Mouse (Mus musculus): ENCODE data around the gene Fhl3.

Gene Fhl3

DNA sequence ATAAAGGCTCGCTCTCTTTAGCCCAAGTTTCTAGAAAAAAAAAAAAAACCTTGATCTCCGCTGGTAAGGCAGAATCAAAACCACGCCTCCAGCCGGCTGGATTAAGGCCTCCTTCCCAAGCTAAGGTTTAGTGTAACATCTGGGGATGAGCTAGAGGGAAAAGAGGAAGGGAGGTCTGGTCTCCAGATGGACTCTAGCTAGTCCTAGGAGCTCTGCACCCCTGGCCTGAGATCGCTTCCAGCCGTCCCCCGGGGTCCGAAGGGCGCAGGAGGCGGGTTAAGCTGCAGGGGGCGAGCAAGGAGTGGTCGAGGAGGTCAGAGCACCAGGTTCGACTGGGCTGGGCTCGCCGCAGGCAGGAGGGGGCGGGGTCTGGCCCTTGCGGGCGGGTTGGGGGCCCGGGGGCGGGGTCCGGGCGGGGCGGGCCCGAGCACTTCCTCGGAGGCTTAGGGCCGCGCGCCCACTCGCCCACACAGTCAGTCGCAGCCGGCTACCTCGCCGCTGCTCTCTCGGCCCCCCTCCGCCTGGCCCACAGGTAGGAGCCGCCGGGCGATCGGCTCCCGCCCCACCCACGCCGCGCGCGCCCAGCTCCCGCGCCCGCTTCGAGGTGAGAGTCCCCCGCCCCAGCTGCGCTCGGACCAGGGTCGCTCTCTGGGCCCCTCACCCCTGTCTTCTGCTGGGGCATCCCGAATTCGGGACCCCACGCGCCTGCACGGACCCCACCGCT, at the start of gene Fhl3:
Fhl3 (plus strand) TSS at position 454 of the 724 bp plus-strand sequence.
- peak; percentile 84 for DNase-seq (ENCODE audit: low spot score)

DNA sequence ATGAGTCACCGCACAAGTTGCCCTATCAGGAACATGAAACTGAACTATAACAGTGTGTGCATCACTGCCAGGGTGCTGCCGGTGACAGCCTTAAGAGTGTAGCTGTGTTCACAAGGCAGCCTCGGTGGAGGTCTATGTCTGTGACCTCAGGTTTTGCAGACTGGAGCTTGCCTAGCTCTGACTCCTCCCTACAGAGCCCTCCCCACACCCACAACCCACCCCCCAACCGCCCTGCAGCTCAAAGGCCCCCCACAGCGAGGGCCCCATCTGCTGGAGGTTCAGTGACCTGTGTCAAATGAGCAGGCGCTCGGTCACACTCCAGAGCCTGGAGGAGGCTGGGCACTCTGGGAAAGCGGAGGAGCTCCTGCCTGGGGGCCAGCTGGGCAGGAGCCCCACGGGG, 47.6 kb upstream of the Fhl3 start:
- no peak for DNase-seq (ENCODE audit: low spot score)

DNA sequence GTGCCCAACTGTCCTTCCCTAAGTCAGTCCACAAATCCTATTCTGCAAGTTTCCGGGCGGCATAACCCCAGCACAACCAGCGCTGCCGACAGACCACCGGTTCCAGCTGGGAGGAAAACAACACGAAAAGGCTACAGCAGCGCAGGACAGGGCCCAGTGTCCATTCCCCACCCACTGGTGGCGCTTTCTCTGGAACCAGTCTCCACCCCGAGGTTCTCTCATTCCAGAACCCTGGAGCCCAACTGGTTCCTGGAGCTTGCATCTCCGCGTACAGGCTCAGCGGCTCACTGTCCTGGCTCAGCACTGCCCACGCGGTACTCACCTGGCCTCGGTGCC, 44.0 kb upstream of the Fhl3 start, which contains the start of gene Pou3f1:
Pou3f1 (plus strand) TSS at position 290 of the 336 bp plus-strand sequence.
- no peak for DNase-seq (ENCODE audit: low spot score)

DNA sequence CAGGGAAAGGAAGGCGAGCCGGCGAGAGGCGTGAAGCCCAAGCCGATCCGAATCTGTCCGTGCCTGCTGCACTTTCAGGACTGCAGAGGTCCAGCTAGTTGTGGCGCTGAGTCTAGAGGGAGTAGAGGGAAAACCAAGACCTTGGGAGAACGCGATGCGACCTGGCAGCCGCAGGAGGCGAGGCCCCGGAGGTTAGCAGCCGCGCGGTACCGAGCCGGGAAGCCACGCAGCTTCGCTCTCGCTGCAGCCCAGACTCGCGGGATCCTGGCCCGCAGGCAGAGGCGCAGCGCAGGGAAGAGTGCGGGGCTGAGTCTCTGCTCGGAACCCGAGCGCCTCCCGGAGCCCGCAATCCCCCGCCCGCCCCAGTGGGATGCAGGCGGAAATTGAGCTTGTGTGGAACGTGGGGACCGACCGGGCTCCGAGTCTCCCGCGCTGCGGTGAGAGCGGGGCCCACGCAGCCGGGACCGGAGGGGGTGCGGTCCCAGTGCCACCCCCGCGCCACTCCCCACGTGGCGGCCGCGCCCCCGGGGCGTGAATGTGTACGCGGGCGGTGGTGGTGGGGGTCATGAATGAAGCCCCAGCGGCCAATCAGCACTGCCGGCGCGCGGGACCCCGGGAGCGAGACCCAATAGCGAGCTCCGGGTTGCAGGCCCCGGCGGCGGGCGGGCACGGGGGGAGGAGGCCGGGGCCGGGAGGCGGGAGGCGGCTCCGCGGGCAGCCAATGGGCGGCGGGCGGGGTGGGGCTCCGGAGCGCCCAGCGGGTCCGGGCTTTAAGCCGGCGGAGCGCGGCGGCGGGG, 43.4 kb upstream of the Fhl3 start:
- peak; percentile 83 for DNase-seq (ENCODE audit: low spot score)

DNA sequence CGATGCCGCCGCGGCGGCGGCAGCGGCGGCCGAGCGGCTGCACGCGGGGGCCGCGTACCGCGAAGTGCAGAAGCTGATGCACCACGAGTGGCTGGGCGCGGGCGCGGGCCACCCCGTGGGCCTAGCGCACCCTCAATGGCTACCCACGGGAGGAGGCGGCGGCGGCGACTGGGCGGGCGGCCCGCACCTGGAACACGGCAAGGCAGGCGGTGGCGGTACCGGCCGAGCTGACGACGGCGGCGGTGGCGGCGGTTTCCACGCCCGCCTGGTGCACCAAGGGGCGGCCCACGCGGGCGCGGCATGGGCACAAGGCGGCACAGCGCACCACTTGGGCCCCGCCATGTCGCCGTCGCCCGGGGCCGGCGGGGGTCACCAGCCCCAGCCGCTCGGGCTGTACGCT, 42.7 kb upstream of the Fhl3 start:
- no peak for DNase-seq (ENCODE audit: low spot score)

DNA sequence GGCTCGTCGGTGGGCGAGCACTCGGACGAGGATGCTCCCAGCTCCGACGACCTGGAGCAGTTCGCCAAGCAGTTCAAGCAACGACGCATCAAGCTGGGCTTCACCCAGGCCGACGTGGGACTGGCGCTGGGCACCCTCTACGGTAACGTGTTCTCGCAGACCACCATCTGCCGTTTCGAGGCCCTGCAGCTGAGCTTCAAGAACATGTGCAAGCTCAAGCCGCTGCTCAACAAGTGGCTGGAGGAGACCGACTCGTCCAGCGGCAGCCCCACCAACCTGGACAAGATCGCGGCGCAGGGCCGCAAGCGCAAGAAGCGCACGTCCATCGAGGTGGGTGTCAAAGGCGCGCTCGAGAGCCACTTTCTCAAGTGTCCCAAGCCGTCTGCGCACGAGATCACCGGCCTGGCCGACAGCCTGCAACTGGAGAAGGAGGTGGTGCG, 42.1 kb upstream of the Fhl3 start:
- no peak for DNase-seq (ENCODE audit: low spot score)

DNA sequence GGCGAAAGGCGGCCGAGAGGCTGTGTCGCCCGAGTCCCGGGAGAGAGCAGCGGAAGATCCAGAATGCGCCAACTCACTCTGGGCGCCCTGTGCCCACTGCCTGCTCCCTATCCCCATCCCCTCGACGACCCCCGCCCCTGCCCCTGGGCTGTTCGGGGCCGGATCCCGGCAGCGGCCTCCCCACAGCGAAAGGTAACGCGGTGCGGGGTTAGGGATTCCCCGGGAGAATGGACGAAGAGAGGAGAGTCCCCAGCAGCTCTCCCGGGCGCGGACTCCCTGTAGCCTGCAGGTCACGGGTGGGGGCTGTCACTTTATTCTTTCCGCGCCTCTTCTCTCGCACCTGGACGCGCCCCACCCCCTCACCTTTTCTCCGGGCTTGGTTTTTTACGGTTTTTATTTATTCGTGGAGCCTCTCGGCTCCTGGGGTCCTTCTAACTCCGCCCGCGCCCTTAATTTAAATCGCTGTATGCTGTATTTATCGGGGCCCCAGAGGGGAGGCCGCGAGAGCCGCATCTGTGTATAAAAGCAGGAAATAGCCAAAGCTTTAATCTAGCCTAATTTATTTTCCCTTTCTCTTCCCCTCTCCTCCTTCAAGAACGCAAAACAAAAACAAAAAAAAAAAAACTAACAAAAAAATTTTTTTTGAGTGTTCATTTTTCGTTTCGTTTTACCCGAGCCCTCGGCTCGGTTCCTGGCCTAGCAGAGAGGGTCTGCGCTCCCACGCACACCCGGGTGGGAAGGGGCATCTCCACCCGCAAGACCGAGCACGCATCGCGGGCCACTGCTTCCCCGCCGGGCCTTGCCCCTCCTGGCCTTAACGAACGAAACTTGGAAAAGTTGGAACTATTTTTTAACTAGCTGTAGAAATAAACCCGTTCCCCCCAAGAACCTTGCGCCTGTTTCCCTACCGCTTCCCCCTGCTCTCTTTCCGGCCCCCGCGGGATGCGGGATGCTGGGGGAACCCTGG, 41.0 kb upstream of the Fhl3 start:
- DNase-seq (ENCODE audit: low spot score): peak; percentile 53

DNA sequence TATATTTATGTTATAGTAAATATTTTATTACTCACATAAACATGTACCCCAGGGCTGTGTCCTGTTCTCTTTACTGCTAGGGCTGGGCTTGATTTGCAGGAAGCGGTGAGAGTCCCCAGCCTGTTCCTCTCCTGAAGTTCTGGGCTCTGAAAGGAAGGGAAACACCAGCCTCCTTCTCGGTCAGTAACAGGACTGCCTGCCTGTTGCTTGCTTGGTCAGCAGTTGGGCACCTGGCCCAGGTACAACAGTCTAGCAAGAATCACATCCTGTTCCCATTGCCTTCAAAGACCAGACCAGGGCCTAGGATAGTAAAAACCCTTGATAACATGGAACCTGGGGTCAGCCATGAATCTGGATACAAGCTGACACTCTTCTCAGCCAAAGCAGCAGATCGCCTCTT, 39.9 kb upstream of the Fhl3 start:
- DNase-seq (ENCODE audit: low spot score): no peak

DNA sequence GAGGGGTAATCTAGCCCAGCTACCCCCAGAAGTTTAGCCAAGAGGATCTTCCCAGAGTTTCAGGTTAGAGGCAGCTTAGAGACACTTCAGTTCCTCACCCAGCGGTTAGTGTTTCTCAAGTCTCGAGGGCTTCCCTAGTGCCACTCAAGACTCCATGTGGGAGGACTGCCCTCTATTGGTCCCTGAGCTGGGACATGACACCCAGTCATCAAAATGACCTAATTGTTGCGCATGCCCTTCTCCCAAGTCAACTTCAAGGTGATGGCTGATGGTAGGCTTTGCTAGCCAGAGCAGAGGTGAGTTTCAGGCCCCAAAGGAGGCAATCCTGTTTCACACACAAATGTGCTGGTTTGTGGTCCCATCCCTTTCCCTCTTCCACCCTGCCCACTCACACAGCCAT, 37.5 kb upstream of the Fhl3 start:
- DNase-seq (ENCODE audit: low spot score): no peak

DNA sequence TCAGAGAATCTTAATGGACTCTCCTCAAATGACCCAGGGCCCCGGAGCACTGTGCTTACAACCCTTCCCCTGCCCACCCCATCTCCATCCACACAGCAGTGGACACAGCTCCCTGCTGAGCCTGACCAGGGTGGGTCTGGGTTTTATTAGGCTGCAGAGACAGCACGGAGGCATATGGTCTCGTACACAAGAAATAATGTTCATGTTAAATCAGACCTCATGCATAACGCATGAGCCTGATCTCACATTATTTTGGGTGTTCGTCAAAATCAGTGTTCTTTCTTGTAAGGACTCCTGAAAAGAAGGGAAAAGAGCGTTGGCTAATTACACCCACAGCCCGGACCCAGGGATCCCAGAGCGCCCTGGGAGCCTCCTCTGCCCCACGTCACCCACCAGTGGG, 36.3 kb upstream of the Fhl3 start:
- DNase-seq (ENCODE audit: low spot score): no peak

DNA sequence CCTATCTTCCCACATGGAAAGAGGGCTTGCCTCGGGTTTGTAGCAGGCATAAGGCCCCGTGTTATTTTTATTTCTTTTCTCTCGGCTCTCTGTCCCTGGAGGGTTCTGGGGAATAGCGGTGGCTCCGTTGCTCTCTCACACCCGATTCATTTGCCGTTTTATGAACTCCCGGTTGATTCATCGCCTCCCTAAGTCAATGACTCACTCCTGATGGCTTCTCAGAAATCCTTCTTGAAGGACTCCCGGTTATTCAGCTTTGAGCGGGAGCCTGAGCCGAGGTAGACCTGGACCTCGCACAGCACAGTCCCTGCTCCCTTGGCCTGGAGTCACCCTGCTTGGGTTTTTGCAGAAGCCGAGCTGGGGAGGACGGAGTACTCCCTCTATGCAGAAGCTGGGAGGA, 35.9 kb upstream of the Fhl3 start:
- no peak for DNase-seq (ENCODE audit: low spot score)

DNA sequence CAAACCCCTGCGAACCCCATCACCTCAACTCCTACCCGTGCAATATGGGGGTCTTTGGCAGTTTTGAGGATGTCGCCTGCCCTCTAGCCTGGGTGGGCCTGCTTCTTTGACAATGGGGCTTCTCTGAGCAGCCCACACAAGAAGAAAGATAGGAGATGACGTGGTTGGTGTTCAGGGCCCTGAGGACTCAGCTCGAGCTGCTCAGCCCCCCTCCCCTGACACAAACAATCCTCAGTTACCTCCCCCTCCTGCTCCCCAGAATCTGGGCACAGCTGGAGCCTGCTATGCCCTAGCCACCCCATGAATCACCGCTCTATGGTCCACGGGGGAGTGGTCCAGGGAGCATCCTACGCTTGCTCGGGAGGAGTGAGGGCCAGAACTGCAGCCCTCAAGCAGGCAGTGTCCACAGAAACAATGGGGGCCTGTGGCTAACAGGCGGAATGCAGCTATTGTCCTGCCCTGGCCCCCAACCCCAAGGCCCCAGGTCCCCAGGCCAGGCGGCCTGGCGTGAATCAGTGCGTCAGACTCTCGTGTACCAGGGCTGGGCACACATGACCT, 32.9 kb upstream of the Fhl3 start:
- DNase-seq (ENCODE audit: low spot score): no peak

DNA sequence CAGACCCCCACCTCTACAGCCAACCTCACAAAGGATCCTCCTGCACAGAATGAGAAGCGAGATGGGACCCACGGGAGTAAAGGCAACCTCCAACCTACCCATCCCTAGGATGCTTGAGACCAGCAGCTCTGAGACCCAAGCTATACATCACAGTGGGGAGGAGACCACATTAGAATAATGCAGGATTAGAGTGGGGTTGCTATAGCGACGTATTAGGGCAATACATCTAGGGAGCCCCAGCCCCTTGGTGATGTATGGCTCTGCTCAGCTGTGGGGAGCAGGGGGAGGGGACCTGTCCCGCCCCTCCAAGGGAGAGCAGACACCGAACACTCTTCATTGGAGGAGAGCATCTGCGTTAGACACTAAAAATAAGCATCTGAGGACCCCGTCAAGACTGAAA, 32.4 kb upstream of the Fhl3 start:
- no peak for DNase-seq (ENCODE audit: low spot score)

DNA sequence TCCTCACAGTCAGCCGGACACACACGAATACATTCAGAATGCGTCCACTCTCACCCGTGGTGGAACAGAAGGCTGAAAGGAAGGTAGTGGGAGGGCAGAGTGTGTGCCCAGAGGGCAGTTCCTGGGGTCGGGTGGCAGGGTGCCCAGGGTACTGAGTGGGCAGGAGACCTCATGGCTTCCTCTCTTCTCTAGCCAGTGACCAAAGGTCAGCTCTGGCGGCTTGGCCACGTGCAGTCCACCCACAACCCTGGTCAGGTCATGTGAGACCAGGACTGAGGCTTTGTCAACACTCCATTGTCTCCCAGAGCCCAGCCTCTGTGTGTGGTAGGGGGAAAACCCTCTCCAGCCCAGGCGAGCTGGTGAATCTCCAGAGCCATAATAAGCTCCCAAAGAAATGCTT, 30.3 kb upstream of the Fhl3 start:
- no peak for DNase-seq (ENCODE audit: low spot score)

DNA sequence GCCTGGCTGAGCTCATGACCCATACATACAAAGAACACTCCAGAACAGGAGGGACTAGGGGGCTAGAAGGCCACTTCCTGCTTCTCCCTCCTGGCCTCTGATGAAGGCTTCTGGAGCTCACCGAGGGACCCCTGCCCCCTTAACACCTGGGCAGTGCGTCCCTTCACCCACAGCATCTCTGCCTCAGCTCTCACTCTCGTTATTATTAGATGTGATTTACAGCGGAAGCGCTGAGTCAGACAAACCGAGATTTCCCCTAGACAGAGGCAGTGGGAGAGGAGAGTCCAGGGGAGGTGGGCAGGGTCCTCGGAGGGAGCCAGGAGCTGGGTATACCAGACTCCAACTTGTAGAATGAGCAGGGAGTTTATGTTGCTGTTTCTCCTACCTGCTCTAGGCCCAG, 28.9 kb upstream of the Fhl3 start:
- DNase-seq (ENCODE audit: low spot score): no peak

DNA sequence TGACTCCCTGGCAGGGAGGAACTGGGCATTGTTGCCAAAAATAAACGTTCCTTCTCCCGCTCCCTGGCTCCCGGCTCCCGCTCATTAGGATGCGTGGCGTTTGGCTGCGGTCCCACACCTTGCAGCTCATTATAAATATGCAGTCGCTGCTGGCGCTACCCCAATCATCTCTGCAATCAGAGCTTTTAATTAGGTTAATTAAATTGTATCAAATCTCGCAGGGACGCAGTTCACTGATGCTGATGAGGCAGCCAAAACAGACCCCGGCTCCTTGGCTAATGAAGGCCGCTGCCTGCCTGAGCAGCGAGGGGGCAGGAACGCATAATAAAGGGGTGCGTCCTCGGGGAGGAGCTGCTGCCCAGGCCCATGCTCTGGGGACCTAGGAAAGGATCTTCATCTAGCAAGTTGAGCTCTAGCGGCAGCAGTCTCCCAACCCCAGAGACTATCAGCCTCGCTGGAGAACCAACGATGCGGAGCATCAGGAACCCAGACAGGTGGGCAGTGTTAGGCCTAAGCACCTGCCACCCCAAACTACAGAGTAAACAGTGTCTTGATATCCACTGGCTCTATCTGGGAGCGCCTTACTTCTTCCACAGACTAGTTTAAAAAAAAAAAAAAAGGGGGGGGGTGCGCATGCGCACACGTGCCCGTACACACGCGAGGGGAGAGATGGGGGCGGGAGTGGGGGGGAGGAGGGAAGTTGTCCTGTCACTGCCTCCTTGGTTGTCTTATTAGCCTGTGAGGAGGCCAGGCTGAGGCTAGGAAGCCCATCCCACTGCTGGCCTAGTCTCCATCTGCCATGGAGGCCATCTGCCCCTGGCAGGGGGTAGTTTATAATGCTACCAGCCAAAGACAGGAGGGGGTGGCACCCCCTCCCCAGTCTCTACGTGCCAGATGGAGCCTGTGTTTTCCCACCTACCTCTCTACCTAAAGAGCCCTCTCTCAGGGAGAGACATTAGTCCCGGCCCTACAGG, 27.9 kb upstream of the Fhl3 start:
- no peak for DNase-seq (ENCODE audit: low spot score)

DNA sequence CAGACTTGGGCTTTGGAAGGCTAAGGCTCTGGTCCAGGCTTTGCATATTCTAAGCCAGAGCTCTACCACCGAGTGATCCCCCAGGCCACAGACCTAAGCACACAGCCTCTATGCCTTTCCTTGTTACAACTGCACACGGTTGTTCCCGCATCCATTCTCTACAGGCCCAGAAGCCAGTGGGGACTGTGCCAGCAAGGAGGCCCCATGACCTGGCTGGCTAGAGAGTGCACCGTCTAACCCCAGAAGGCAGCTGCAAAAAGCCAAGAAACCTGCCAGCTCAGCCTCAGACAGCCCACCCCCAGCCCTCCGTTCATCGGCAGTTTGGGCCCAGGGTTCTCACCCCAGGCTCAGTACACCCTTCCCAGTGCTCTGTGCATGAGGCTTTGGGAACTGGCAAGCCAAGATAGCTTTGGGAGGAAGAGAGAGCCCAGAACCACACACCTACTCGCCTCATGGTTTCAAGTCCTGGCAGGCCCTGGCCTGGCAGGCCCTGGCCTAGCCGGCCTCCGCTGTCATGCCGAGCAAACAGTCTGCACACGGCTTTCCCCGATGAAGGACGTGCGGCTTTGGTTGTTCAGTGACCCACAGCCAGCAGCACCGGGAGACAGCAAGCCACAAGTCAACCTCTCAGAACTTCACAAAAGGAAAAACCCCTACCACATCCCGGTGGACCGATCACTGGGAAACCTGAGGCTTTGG, 26.0 kb upstream of the Fhl3 start:
- no peak for DNase-seq (ENCODE audit: low spot score)

DNA sequence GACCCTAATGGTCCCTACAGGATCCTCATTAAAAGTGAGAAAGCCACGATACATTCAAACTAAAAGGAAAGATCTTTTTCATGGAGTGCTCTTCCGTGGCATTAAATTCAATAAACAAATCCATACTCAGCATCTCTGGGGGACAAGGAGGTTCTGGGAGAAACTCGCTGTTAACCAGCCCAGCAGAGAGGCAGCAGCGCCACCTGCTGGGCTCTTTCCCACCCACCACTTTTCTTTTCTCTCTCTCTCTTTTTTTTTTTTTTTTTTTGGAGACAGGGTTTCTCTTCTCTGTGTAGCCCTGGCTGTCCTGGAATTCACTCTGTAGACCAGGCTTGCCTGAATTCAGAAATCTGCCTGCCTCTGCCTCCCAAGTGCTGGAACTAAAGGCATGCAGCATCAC, 25.5 kb upstream of the Fhl3 start:
- DNase-seq (ENCODE audit: low spot score): peak; percentile 81

DNA sequence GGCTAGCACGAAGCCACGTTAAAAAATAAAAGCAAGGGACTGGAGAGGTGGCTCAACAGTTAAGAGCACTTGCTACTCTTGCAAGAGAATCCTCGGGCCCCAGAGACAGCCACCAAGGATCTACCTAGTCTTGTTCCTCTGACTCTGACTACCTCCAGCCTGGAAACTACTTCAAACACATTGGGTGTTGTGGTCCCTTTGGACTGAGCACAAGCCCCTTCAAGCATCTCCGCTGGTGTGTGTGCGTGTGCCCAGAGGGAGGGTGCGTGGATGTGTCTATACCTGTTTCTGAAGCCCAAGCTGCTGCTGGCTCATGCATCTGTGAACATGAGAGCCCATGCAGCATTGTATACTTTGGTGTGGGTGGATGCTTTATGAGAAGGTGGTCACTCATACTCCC, 24.5 kb upstream of the Fhl3 start:
- DNase-seq (ENCODE audit: low spot score): no peak

DNA sequence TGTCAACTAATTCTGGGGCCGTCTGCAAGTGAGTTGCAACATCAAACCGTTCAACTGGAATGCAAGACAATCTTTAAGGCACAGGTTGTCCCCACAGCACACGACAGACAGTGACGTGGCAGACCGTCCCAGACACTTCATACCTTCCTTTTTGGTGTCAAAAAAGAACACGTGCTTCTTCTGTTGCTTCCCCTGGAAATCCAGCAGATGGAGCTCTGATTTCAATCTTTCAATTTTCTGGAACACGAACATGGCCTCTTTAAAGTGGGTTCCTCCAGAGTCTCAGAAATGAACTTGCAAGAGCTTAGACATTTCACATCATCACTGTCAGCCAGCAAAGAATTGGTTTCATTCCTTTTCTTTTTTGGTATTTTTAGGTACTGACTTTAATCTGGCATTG, 18.2 kb upstream of the Fhl3 start:
- DNase-seq (ENCODE audit: low spot score): no peak

Data from testis, postnatal 10 days (tissue).